Mouse (Mus musculus) heart, embryonic 15.5 days (tissue): ENCODE measurements around the gene Impg1. TPM values are rescaled to one million over a fixed set of nuclear protein-coding genes. Genes with fewer than 3 reads are reported as not detected.

Source experiments
- ATAC-seq: fragments of 200-750 bp; cut with Nextera tagmentation; replicated peaks from 2 replicates; pipeline ENCODE4 v1.8.0; 2017; ENCODE audit warnings: low read depth, moderate TSS enrichment; ENCODE audit not compliant: insufficient number of reproducible peaks, insufficient read depth, low FRiP score
- H3K27ac ChIP-seq: fragments of 300-500 bp; sonication (generic); 2 replicates; pipeline ENCODE4 v1.5.1; 2015; ENCODE audit warnings: mild to moderate bottlenecking, inconsistent platforms
- H3K27me3 ChIP-seq: fragments of 300-500 bp; sonication (generic); 2 replicates; pipeline ENCODE4 v1.6.1; 2015; ENCODE audit warnings: inconsistent platforms
- H3K36me3 ChIP-seq: fragments of 300-500 bp; sonication (generic); 2 replicates; pipeline ENCODE4 v1.6.1; 2015; ENCODE audit warnings: mild to moderate bottlenecking, inconsistent platforms
- H3K4me1 ChIP-seq: fragments of 300-500 bp; sonication (generic); replicated peaks from 2 replicates; pipeline ENCODE4 v1.6.1; 2015; ENCODE audit warnings: inconsistent platforms
- H3K4me2 ChIP-seq: fragments of 300-500 bp; sonication (generic); 2 replicates; pipeline ENCODE4 v1.6.1; 2015; ENCODE audit warnings: inconsistent platforms, mild to moderate bottlenecking, moderate library complexity
- H3K4me3 ChIP-seq: fragments of 300-500 bp; sonication (generic); 2 replicates; pipeline ENCODE4 v1.5.1; 2015; ENCODE audit warnings: mild to moderate bottlenecking, inconsistent platforms
- H3K9ac ChIP-seq: fragments of 300-500 bp; sonication (generic); 2 replicates; pipeline ENCODE4 v1.6.1; 2015; ENCODE audit warnings: mild to moderate bottlenecking, inconsistent platforms
- H3K9me3 ChIP-seq: fragments of 300-500 bp; sonication (generic); replicated peaks from 2 replicates; pipeline ENCODE4 v1.6.1; 2016; ENCODE audit warnings: inconsistent platforms
- WGBS: fragments of 180-500 bp; shearing (Covaris S2); methylation state at CpG from one replicate; pipeline ENCODE4 v1.1.7; 2015; ENCODE audit warnings: mixed read lengths; 5-methylcytosine and 5-hydroxymethylcytosine counted together
- polyA plus RNA-seq: library from polyadenylated mRNA; unstranded; fragments of >200 nt; fragmentation: Nextera tagmentation; extraction: Ambion mirVana; gene quantifications from 2 replicates; pipeline ENCODE4 v1.2.1, GENCODE M21; 2015

The Impg1 gene
- polyA plus RNA-seq, 1 experiment from 2014 or later: 0.06 TPM

DNA sequence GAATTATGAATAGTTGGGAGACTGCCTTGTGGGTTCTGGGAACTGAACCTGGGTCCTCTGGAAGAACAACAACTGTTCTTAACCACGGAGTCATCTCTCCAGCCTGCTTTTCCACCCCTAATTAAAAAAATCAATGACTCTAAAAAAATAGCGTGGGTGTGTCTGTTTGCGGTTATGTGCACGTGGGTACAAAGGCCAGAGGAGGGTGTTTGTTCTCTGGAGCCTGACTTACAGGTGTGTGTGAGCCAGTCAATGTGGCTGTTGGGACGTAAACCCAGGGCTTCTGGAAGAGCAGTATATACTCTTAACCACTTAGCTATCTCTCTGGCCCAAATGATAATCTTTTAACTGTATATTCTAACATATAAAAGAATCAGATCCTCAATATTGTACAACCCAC is 151.7 kb downstream of the Impg1 start:
- Histone ChIP-seq H3K27ac (no peak overlapping the region), H3K9me3 (no peaks in the 10 kb centered on the region), H3K9ac (no peak overlapping the region), H3K27me3 (no peaks in the 10 kb centered on the region), H3K4me3 (no peak overlapping the region), H3K4me1 (no peaks in the 10 kb centered on the region), H3K4me2 (no peak overlapping the region), H3K36me3 (no peaks in the 10 kb centered on the region)
- 73% methylated on average over 5 of the region's 5 CpGs for WGBS
- ATAC-seq: no peak

DNA sequence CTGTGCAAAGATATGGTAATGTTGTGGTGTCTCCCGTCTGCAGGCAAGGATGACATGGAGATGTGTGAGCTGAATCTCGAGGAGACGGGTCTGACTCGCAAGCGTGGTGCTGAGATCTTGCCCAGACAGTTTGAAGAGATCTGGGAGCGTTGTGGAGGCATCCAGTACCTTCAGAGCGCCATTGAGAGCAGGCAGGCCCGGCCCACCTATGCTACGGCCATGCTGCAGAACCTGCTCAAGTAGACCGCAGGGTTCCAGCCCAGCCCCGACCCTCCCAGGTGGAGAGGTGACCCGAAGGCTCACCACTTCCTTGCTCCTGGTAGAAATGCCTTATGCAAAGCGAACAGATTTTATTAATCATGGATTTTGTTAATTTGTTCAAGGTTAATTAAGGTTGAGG is 157.7 kb downstream of the Impg1 start:
- Histone ChIP-seq H3K27ac (no peak overlapping the region), H3K36me3 (peaks cover 16% of the 10 kb centered on the region; the same call in 1 of the 2 replicates), H3K4me1 (no peaks in the 10 kb centered on the region), H3K9me3 (no peaks in the 10 kb centered on the region), H3K27me3 (no peaks in the 10 kb centered on the region), H3K9ac (no peak overlapping the region), H3K4me2 (no peak overlapping the region), H3K4me3 (no peak overlapping the region)
- 85% methylated on average over 13 of the region's 13 CpGs for WGBS
- ATAC-seq: no peak

DNA sequence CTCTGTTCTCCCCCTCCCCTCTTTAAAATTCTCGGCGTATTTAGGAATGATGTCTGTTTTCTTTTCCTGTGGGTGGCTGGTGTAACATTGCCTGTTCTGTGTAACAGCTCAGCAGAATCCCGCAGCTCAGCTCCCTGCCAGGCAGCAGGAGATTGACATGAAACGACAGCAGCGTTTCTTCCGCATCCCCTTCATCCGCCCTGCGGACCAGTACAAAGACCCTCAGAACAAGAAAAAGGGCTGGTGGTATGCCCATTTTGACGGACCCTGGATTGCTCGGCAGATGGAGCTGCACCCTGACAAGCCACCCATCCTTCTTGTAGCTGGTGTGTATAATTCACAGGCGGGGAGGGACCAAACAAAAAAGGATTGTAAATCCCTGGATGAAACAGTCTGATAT is 158.4 kb downstream of the Impg1 start:
- Histone ChIP-seq H3K4me1 (no peaks in the 10 kb centered on the region), H3K36me3 (peaks cover 16% of the 10 kb centered on the region; the same call in 1 of the 2 replicates), H3K9me3 (no peaks in the 10 kb centered on the region), H3K4me2 (no peak overlapping the region), H3K27ac (no peak overlapping the region), H3K27me3 (no peaks in the 10 kb centered on the region), H3K4me3 (no peak overlapping the region), H3K9ac (no peak overlapping the region)
- no peak for ATAC-seq
- WGBS: 68% methylated on average over 11 of the region's 11 CpGs

DNA sequence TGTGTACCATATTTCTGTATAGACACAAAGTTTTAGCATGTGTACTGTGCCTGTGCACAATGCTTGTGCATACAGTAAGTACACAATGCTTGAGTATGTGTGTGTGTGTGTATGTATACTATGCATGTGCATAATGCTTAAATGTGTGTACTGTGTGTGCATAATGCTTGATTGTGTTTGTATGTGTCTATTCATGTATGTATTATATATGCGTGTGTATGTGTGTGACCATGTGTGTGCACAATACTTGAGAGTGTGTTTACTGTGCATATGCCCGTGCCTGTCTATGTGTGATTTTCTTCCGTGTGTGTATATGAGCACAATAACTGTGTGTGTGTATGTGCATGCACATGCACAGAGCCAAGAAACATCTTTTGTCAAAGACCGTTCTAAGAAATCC is 158.9 kb downstream of the Impg1 start:
- no peaks in the 10 kb centered on the region for H3K4me1 ChIP-seq
- no peak for ATAC-seq
- WGBS: 89% methylated on average over 4 of the region's 4 CpGs
- peaks cover 16% of the 10 kb centered on the region; the same call in 1 of the 2 replicates for H3K36me3 ChIP-seq
- no peak overlapping the region for H3K4me2 ChIP-seq
- H3K27ac ChIP-seq: no peak overlapping the region
- H3K4me3 ChIP-seq: no peak overlapping the region
- no peaks in the 10 kb centered on the region for H3K9me3 ChIP-seq
- H3K27me3 ChIP-seq: no peaks in the 10 kb centered on the region
- H3K9ac ChIP-seq: no peak overlapping the region

DNA sequence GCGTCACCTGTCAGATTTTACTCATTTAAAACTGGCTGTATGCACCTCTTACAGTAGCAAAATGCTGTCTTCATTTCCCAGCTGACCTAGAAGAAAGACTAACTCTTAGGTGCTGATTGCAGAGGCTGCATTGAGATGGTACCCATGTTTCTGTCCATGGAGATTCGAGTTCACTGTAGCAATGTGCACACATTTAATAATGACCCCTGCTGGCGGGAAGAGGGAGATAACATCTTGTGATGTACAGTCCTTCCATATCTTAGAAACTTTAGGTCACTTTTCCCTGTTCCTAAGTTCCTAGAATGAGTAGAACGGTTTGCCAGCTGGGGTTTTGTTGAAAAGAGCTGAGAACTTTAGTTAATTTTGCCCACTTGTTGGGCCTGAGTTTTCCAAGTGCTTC is 161.8 kb downstream of the Impg1 start:
- no peaks in the 10 kb centered on the region for H3K9me3 ChIP-seq
- H3K4me2 ChIP-seq: no peak overlapping the region
- no peak overlapping the region for H3K27ac ChIP-seq
- WGBS: 69% methylated on average over 4 of the region's 4 CpGs
- no peak overlapping the region for H3K4me3 ChIP-seq
- no peaks in the 10 kb centered on the region for H3K27me3 ChIP-seq
- no peak; the same call in 1 of the 2 replicates for ATAC-seq
- H3K4me1 ChIP-seq: no peaks in the 10 kb centered on the region
- no peak overlapping the region for H3K9ac ChIP-seq
- H3K36me3 ChIP-seq: peaks cover 16% of the 10 kb centered on the region; the same call in 1 of the 2 replicates

DNA sequence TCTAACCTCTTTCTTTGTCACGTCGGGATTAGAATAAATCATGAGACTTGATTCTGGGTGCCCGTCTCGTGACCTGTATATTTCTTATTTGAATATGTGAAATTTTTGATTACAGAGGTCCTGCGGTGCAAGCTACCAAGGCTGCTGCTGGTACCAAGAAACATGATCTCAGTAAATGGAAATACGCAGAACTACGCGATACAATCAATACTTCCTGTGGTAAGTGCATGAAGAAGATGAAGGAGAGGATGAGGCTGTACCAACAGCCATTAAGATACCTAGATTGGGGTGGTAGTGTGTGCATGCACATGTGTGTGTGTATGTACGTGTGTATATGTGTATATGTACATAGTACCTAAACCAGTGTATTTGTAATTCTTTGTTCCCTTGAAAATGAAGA is 166.2 kb downstream of the Impg1 start:
- no peak overlapping the region for H3K4me2 ChIP-seq
- ATAC-seq: no peak
- no peaks in the 10 kb centered on the region for H3K9me3 ChIP-seq
- WGBS: 91% methylated on average over 9 of the region's 9 CpGs
- H3K4me3 ChIP-seq: no peak overlapping the region
- peaks cover 5% of the 10 kb centered on the region; the same call in 1 of the 2 replicates for H3K36me3 ChIP-seq
- no peaks in the 10 kb centered on the region for H3K4me1 ChIP-seq
- H3K27me3 ChIP-seq: no peaks in the 10 kb centered on the region
- no peak overlapping the region for H3K9ac ChIP-seq
- no peak overlapping the region for H3K27ac ChIP-seq

DNA sequence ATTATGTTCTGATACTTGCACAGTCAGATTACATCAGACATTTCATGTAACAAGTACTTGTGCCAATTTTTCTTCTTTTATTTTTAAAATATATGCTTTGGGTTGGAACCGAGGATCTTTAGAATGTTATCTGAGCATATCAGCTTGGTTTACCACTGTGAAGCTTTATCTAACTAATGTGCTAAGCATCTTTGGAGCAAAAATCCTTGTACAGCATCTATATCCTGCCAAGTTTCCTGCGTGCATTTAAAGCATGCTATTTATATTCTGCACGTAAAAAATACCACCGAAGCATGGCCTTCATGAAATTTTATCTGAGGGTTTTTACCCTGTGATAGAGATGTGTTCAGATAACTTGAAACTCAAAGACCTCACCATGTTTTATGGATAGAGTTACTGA is 169.2 kb downstream of the Impg1 start:
- H3K9me3 ChIP-seq: no peaks in the 10 kb centered on the region
- no peaks in the 10 kb centered on the region for H3K27me3 ChIP-seq
- peaks cover 12% of the 10 kb centered on the region; the same call in 1 of the 2 replicates for H3K36me3 ChIP-seq
- no peak overlapping the region for H3K27ac ChIP-seq
- no peak overlapping the region for H3K9ac ChIP-seq
- ATAC-seq: no peak
- no peak overlapping the region for H3K4me2 ChIP-seq
- H3K4me1 ChIP-seq: no peaks in the 10 kb centered on the region
- WGBS: 37% methylated on average over 4 of the region's 4 CpGs
- H3K4me3 ChIP-seq: no peak overlapping the region

DNA sequence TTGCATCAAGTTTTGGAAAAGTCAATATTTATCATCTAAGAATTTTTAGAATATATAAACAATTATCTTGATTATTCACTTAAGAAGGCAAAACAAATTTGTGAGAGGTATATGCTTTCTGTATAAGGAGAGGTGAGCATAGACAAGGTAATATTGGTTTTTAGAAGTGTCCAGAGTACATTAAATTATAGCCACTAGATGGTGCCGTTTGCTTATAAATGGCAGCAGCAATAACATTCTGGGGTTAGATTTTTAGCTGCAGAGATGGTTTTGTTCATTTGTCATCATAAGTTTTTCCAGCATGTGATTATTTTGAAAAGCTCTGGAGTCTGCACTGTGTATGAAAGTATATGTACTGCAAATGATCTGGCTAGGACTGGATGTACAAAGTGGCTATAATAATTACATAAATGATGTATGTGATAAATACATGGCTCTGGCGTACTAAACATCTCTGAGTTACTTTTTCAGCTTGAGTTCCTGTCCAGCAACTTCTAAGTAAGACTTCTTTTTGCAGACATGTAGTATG is 172.2 kb downstream of the Impg1 start:
- H3K27ac ChIP-seq: no peak overlapping the region
- no peaks in the 10 kb centered on the region for H3K4me1 ChIP-seq
- 60% methylated on average over 2 of the region's 2 CpGs for WGBS
- no peaks in the 10 kb centered on the region for H3K27me3 ChIP-seq
- no peaks in the 10 kb centered on the region for H3K9me3 ChIP-seq
- H3K9ac ChIP-seq: no peak overlapping the region
- H3K4me3 ChIP-seq: no peak overlapping the region
- H3K36me3 ChIP-seq: peaks cover 21% of the 10 kb centered on the region; the same call in 1 of the 2 replicates
- no peak overlapping the region for H3K4me2 ChIP-seq
- ATAC-seq: no peak

DNA sequence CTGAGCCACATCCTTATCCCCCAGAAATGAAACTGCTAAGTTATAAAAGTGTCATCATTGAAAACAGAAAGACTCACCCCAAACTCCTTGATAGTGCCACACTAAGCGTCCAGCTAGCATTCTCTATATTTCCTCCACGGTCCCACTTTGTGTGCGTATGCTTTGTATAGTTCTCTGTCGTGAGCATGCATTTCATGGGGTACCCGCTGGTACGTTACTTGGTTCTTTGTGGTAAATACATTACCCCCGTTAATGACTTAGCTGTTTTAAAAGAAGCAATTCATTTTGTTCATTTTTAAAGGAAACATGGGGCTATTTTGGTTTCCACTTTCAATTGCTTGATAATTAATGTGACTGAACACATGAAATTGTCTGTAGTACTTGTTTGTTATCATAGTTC is 178.4 kb downstream of the Impg1 start:
- Histone ChIP-seq H3K27ac (no peak overlapping the region), H3K27me3 (no peaks in the 10 kb centered on the region), H3K9me3 (no peaks in the 10 kb centered on the region), H3K9ac (no peak overlapping the region), H3K4me3 (no peak overlapping the region), H3K4me1 (no peaks in the 10 kb centered on the region), H3K36me3 (peaks cover 24% of the 10 kb centered on the region), H3K4me2 (no peak overlapping the region)
- ATAC-seq: no peak
- WGBS: 93% methylated on average over 7 of the region's 7 CpGs

DNA sequence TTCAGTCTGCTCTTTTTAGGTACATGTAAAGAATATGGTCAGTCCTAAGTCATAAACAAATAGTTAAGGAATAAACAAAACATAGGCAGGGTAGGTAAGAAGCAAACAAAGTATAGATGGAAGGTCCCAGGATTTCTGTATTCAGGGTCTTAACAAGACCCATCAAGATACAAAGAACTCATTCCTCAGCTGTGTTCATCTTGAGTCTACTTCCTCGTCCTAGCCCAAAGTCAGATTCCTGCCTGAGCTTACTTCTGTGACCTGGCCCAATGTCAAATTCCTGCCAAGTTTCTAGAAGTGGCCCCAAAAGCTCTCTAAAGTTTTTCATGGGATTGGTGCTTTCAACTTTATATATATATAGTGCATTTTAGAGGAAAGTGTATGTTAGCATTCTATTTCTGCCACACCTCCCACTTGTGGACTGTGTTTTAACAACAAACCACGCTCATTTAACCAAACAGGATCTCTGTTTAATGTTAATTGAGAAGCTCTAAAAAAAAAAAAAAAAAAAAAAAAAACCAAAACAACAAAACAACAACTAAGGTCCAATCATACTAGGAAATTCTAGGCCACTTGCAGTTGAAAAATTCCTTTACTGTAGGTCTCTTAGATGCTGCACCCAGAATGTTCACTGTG is 180.6 kb downstream of the Impg1 start:
- Histone ChIP-seq H3K27me3 (no peaks in the 10 kb centered on the region), H3K9me3 (no peaks in the 10 kb centered on the region), H3K36me3 (peaks cover 14% of the 10 kb centered on the region), H3K27ac (no peak overlapping the region), H3K4me2 (no peak overlapping the region), H3K4me1 (no peaks in the 10 kb centered on the region), H3K9ac (no peak overlapping the region), H3K4me3 (no peak overlapping the region)
- no peak for ATAC-seq
- WGBS: 82% methylated on average over 2 of the region's 2 CpGs

DNA sequence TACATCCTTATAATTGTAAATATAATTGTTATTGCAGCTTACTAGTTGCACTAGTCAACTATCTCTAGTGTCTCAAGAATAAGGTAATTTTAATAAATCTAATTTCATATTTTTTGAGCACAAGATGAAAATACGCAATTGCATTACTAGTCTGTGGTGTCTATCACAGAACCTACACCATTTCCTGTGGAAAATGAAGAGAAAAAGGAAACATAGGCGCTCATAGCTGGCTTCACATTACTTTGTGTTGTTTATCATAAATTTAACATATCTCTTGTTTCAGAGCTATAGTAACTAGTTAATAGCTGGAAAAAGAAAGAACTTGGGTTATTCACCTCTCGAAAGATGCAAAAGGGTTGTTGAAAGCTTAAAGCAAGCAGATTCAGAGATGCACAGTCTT is 182.9 kb downstream of the Impg1 start:
- no peaks in the 10 kb centered on the region for H3K9me3 ChIP-seq
- no peak overlapping the region for H3K9ac ChIP-seq
- 87% methylated on average over 3 of the region's 3 CpGs for WGBS
- H3K4me1 ChIP-seq: no peaks in the 10 kb centered on the region
- no peak overlapping the region for H3K4me3 ChIP-seq
- no peak overlapping the region for H3K27ac ChIP-seq
- peaks cover 8% of the 10 kb centered on the region for H3K36me3 ChIP-seq
- no peaks in the 10 kb centered on the region for H3K27me3 ChIP-seq
- no peak overlapping the region for H3K4me2 ChIP-seq
- no peak for ATAC-seq

DNA sequence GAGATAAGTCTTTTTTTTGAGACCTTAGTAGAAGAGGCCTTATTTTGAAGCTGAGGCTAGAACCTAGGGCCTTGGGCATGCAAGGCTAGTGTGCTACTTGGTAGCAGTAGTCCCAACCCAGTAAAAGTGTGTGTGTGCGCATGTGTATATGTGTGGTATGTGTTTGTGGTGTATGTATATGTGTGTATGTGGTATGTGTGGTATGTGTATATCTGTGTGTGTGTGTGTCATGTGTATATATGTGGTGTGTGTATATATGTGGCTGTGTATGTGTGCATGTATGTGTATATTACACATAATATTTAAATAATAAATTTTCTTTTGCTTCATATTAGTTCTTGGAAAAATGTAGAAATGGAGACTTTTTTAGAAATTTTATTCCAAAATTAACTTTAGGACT is 184.6 kb downstream of the Impg1 start:
- Histone ChIP-seq H3K27ac (no peak overlapping the region), H3K36me3 (peaks cover 13% of the 10 kb centered on the region), H3K9ac (no peak overlapping the region), H3K4me3 (no peak overlapping the region), H3K4me2 (no peak overlapping the region), H3K9me3 (no peaks in the 10 kb centered on the region), H3K4me1 (no peaks in the 10 kb centered on the region), H3K27me3 (no peaks in the 10 kb centered on the region)
- 94% methylated on average over 1 of the region's 1 CpGs for WGBS
- no peak for ATAC-seq
